Mouse (Mus musculus): ENCODE results near the gene Shisa5. TPM values are rescaled to one million over a fixed set of nuclear protein-coding genes. Genes with fewer than 3 reads are reported as not detected.

Gene Shisa5
- 44.0 and 49.0 TPM in 2 replicates for total RNA-seq (2012; rRNA removed)

DNA sequence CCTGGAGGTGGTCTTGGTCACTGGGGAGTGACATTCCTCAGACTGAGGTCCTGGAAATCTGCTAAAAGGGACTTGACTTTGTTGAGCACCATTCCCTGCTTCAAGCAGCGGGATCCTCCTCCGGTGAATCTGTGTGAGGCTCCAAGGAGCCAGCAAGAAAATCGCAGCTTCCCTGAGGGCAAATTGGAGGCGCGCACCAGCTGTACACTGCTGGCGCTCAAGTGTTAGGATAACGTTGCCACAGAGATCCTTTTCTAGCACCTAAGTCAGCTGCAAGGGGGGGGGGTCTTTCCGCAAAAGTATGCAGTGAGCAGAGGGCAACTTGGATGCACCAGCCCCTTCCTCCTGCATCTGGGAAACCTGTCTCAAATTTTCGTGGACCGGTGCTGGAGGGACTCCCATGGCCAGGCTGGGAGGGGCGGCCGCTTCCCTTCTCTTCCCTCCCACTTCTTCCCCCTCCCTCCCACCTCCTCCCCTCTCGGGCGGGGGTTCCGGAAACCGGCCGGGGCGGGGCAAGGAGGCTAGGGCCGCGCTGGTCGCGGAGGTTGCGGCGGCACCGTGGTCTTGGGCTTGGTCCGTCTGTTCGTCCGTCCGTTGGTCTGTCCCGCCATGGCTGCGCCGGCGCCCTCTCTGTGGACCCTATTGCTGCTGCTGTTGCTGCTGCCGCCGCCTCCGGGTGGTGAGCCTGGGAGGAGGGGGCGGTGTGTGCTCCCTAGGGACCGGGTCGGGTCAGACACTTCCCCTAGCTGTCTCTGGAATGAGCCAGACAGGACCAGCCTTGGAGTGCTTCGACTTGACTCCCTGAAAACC lies at the start of gene Shisa5:
Shisa5 (plus strand) TSS at position 480 of the 810 bp plus-strand sequence.
- Histone ChIP-seq H3K4me3 (ENCODE audit: insufficient read depth in 1 of 2, low read depth in 1 of 2, low read length in 2 of 2, poor library complexity in 1 of 2, severe bottlenecking in 1 of 2) (peak within 1 kb of the TSS; percentile 78 to 91), H3K9ac (ENCODE audit: insufficient read depth, low read depth, low read length, poor library complexity, severe bottlenecking) (peak within 1 kb of the TSS; percentile 82), H3K27ac (ENCODE audit: insufficient read depth, low read depth, low read length, poor library complexity, severe bottlenecking) (peak within 1 kb of the TSS; percentile 33), H3K4me1 (ENCODE audit: control insufficient read depth in 2 of 2, insufficient read depth in 2 of 2, low read length in 2 of 2, poor library complexity in 1 of 2) (peaks cover 0 to 13% of the 10 kb centered on the region in 2 experiments; a peak in 1 of 4 replicates), H3K36me3 (ENCODE audit: control insufficient read depth, insufficient read depth, low read length, poor library complexity, severe bottlenecking) (no peaks in the 10 kb centered on the region), H3K9me3 (ENCODE audit: control insufficient read depth, insufficient read depth, low read depth, low read length) (no peaks in the 10 kb centered on the region)
- TF ChIP-seq HCFC1 (IDR thresholded peaks at IDR 0.05; ENCODE audit: borderline replicate concordance, insufficient read depth, low read length) (no peak), ZC3H11A (IDR thresholded peaks at IDR 0.05; ENCODE audit: borderline replicate concordance, low read depth, low read length) (no peak), MAFK (IDR thresholded peaks at IDR 0.05; ENCODE audit: insufficient read depth, low read depth, low read length) (no peak), CHD2 (IDR thresholded peaks at IDR 0.05; ENCODE audit: low read depth, low read length) (no peak), ZNF384 (IDR thresholded peaks at IDR 0.05; ENCODE audit: low read depth, low read length) (no peak)
- in situ Hi-C loops (cut with MboI; ENCODE audit: low sequenced_read_pairs in 2 of 2, unreplicated experiment in 2 of 2): no loop called here
- peak; percentile 60 for DNase-seq (ENCODE audit: low read depth, low spot score)

DNA sequence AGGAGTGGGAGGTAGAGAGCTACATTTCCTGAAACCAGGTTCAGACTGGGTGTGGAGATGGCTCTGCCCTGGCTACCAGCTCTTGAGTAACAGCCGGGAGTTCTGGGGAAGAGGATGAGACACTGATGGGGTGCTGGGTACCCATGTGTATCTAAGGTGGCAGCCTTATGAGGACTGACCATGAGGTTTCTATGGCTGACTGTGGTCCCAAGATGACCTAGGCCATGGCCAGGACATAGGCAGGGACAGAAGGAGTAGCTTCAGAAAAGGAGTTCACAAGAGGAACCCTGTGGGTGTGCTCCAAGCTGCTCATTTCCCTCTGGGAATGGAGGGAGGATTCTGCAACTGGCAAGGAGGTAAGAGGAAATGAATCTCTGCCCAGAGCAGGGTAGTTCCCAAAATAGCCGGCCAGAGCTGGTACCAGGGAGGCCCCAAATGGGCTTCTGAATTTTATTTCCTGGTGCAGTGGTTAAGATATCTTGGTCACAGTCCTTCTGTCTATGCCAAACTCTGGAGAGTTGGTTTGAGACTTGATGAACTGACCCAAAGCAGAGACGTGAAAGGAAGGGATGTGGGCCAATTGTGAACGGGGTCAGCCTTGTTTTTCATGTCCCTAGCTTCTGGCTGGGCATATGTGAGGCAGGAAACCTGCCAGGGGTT lies 48.4 kb upstream of the Shisa5 start:
- no peak overlapping the region for H3K4me3 ChIP-seq (ENCODE audit: insufficient read depth in 1 of 2, low read depth in 1 of 2, low read length in 2 of 2, poor library complexity in 1 of 2, severe bottlenecking in 1 of 2)
- H3K4me1 ChIP-seq (ENCODE audit: control insufficient read depth in 2 of 2, insufficient read depth in 2 of 2, low read length in 2 of 2, poor library complexity in 1 of 2): peaks cover 4 to 13% of the 10 kb centered on the region in 2 experiments; a peak in 3 of 4 replicates
- in situ Hi-C loops (cut with MboI; ENCODE audit: low sequenced_read_pairs in 2 of 2, unreplicated experiment in 2 of 2): no loop called here
- no peak for TF ChIP-seq ZC3H11A (IDR thresholded peaks at IDR 0.05; ENCODE audit: borderline replicate concordance, low read depth, low read length)
- no peak for TF ChIP-seq MAFK (IDR thresholded peaks at IDR 0.05; ENCODE audit: insufficient read depth, low read depth, low read length)
- no peak for TF ChIP-seq CHD2 (IDR thresholded peaks at IDR 0.05; ENCODE audit: low read depth, low read length)
- no peak for TF ChIP-seq ZNF384 (IDR thresholded peaks at IDR 0.05; ENCODE audit: low read depth, low read length)
- no peak for TF ChIP-seq HCFC1 (IDR thresholded peaks at IDR 0.05; ENCODE audit: borderline replicate concordance, insufficient read depth, low read length)
- H3K9me3 ChIP-seq (ENCODE audit: control insufficient read depth, insufficient read depth, low read depth, low read length): no peaks in the 10 kb centered on the region
- H3K9ac ChIP-seq (ENCODE audit: insufficient read depth, low read depth, low read length, poor library complexity, severe bottlenecking): no peak overlapping the region
- no peak for DNase-seq (ENCODE audit: low read depth, low spot score)
- no peaks in the 10 kb centered on the region for H3K36me3 ChIP-seq (ENCODE audit: control insufficient read depth, insufficient read depth, low read length, poor library complexity, severe bottlenecking)
- H3K27ac ChIP-seq (ENCODE audit: insufficient read depth, low read depth, low read length, poor library complexity, severe bottlenecking): no peak overlapping the region

DNA sequence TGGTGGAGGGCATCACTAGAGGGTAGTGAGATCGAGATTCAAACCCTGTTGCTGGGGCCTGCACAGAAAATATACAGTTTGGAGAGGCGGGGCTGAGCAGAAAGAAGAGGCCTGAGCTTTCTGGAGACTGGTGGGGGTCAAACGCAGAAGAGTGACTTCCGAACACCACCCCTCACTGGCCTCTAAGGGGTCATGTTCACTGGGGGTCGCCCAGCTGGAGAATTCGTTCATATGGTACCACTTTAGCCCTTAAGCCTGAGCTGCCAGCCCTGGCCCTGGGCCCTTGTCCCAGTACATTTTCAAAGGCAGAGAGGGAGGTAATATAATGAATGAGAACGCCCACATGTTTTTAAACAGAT lies 47.9 kb upstream of the Shisa5 start:
- no peak overlapping the region for H3K27ac ChIP-seq (ENCODE audit: insufficient read depth, low read depth, low read length, poor library complexity, severe bottlenecking)
- DNase-seq (ENCODE audit: low read depth, low spot score): no peak
- peaks cover 4 to 13% of the 10 kb centered on the region in 2 experiments; a peak in 3 of 4 replicates for H3K4me1 ChIP-seq (ENCODE audit: control insufficient read depth in 2 of 2, insufficient read depth in 2 of 2, low read length in 2 of 2, poor library complexity in 1 of 2)

DNA sequence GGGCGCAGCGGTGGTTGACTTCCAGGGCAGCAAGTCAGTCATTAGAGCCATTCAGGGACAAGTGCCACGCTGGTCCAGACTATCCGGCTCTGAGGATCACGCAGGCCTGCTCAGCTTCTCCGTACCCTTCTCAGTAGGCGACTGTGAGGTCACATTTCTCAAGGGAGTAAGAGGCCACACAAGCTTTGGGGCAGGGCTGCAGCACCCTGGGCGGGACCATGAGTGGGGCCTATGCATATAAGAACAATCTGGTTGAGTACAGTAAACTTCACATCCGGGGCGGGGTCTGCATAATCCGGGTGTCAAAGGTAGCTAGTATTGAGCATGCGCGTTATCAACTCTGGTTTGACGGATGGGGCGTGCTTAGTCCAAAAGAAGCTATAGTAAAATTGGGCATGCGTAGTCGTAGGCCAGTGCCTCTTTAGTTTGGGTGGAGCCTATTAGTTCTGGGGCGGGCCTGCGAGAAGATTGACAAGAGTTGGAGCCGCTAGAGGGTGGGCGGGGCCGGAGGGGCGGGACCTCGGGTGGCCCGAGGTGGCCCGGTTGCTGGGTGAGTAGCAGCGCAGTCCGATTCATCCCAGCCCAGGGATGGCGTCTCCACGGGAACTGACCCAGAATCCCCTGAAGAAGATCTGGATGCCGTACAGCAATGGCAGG lies 46.8 kb upstream of the Shisa5 start, which contains the start of gene Pfkfb4:
Pfkfb4 (plus strand) TSS at position 351 of the 657 bp plus-strand sequence.
- Histone ChIP-seq H3K4me1 (ENCODE audit: control insufficient read depth in 2 of 2, insufficient read depth in 2 of 2, low read length in 2 of 2, poor library complexity in 1 of 2) (peaks cover 4 to 13% of the 10 kb centered on the region in 2 experiments; a peak in 3 of 4 replicates), H3K4me3 (ENCODE audit: insufficient read depth in 1 of 2, low read depth in 1 of 2, low read length in 2 of 2, poor library complexity in 1 of 2, severe bottlenecking in 1 of 2) (peak within 1 kb of the TSS; percentile 63 to 72)
- DNase-seq (ENCODE audit: low read depth, low spot score): peak; percentile 98

More for the DNA sequence above, 47.9 kb upstream of the Shisa5 start:
- in situ Hi-C loops (cut with MboI; ENCODE audit: low sequenced_read_pairs in 2 of 2, unreplicated experiment in 2 of 2): no loop called here
- H3K9me3 ChIP-seq (ENCODE audit: control insufficient read depth, insufficient read depth, low read depth, low read length): no peaks in the 10 kb centered on the region
- no peak for TF ChIP-seq ZC3H11A (IDR thresholded peaks at IDR 0.05; ENCODE audit: borderline replicate concordance, low read depth, low read length)
- no peak for TF ChIP-seq ZNF384 (IDR thresholded peaks at IDR 0.05; ENCODE audit: low read depth, low read length)
- TF ChIP-seq MAFK (IDR thresholded peaks at IDR 0.05; ENCODE audit: insufficient read depth, low read depth, low read length): no peak
- TF ChIP-seq HCFC1 (IDR thresholded peaks at IDR 0.05; ENCODE audit: borderline replicate concordance, insufficient read depth, low read length): no peak
- TF ChIP-seq CHD2 (IDR thresholded peaks at IDR 0.05; ENCODE audit: low read depth, low read length): no peak
- H3K36me3 ChIP-seq (ENCODE audit: control insufficient read depth, insufficient read depth, low read length, poor library complexity, severe bottlenecking): no peaks in the 10 kb centered on the region
- no peak overlapping the region for H3K4me3 ChIP-seq (ENCODE audit: insufficient read depth in 1 of 2, low read depth in 1 of 2, low read length in 2 of 2, poor library complexity in 1 of 2, severe bottlenecking in 1 of 2)
- H3K9ac ChIP-seq (ENCODE audit: insufficient read depth, low read depth, low read length, poor library complexity, severe bottlenecking): no peak overlapping the region

More for the DNA sequence above, 46.8 kb upstream of the Shisa5 start, which contains the start of gene Pfkfb4:
- no peak for TF ChIP-seq ZC3H11A (IDR thresholded peaks at IDR 0.05; ENCODE audit: borderline replicate concordance, low read depth, low read length)
- TF ChIP-seq MAFK (IDR thresholded peaks at IDR 0.05; ENCODE audit: insufficient read depth, low read depth, low read length): no peak
- no peak for TF ChIP-seq ZNF384 (IDR thresholded peaks at IDR 0.05; ENCODE audit: low read depth, low read length)
- in situ Hi-C loops (cut with MboI; ENCODE audit: low sequenced_read_pairs in 2 of 2, unreplicated experiment in 2 of 2): no loop called here
- Histone ChIP-seq H3K9ac (ENCODE audit: insufficient read depth, low read depth, low read length, poor library complexity, severe bottlenecking) (peak within 1 kb of the TSS; percentile 73), H3K27ac (ENCODE audit: insufficient read depth, low read depth, low read length, poor library complexity, severe bottlenecking) (peak within 1 kb of the TSS; percentile 63; the same call in 1 of the 2 replicates), H3K9me3 (ENCODE audit: control insufficient read depth, insufficient read depth, low read depth, low read length) (no peaks in the 10 kb centered on the region), H3K36me3 (ENCODE audit: control insufficient read depth, insufficient read depth, low read length, poor library complexity, severe bottlenecking) (no peaks in the 10 kb centered on the region)

Measured in ES-E14 (cell line).